Mouse (Mus musculus) embryonic facial prominence, embryonic 12.5 days (tissue): Measurements from ENCODE around the gene Edar. TPM values are rescaled to one million over a fixed set of nuclear protein-coding genes. Genes with fewer than 3 reads are reported as not detected.

Experiments
- ATAC-seq: fragments of 200-750 bp; cut with Nextera tagmentation; 2 replicates; pipeline ENCODE4 v1.8.0; 2017; ENCODE audit not compliant: insufficient number of reproducible peaks, insufficient read depth, low FRiP score, low TSS enrichment
- H3K27ac ChIP-seq: fragments of 300-500 bp; sonication (generic); 2 replicates; pipeline ENCODE4 v1.5.1; 2016; ENCODE audit warnings: mild to moderate bottlenecking
- H3K27me3 ChIP-seq: fragments of 300-500 bp; sonication (generic); 2 replicates; pipeline ENCODE4 v1.6.1; 2016; ENCODE audit warnings: mild to moderate bottlenecking, moderate library complexity
- H3K36me3 ChIP-seq: fragments of 300-500 bp; sonication (generic); 2 replicates; pipeline ENCODE4 v1.6.1; 2016; ENCODE audit warnings: mild to moderate bottlenecking
- H3K4me1 ChIP-seq: fragments of 300-500 bp; sonication (generic); 2 replicates; pipeline ENCODE4 v1.6.1; 2016
- H3K4me2 ChIP-seq: fragments of 300-500 bp; sonication (generic); replicated peaks from 2 replicates; pipeline ENCODE4 v1.6.1; 2016; ENCODE audit warnings: mild to moderate bottlenecking, moderate library complexity
- H3K4me3 ChIP-seq: fragments of 300-500 bp; sonication (generic); 2 replicates; pipeline ENCODE4 v1.5.1; 2016; ENCODE audit warnings: mild to moderate bottlenecking
- H3K9ac ChIP-seq: fragments of 300-500 bp; sonication (generic); 2 replicates; pipeline ENCODE4 v1.6.1; 2016; ENCODE audit warnings: mild to moderate bottlenecking, moderate library complexity
- H3K9me3 ChIP-seq: fragments of 300-500 bp; sonication (generic); 2 replicates; pipeline ENCODE4 v1.6.1; 2016; ENCODE audit warnings: mild to moderate bottlenecking, moderate library complexity
- WGBS: fragments of 180-500 bp; shearing (Covaris S2); methylation state at CpG from one replicate; pipeline ENCODE4 v1.1.7; 2016; 5-methylcytosine and 5-hydroxymethylcytosine counted together
- polyA plus RNA-seq: library from polyadenylated mRNA; unstranded; fragments of >200 nt; fragmentation: Nextera tagmentation; extraction: Ambion mirVana; gene quantifications from 2 replicates; pipeline ENCODE4 v1.2.1, GENCODE M21; 2016

Gene Edar
- polyA plus RNA-seq, 1 experiment from 2014 or later, result 1.4 TPM

GRCm38 (mm10) chr10:58595821-58596220, 79.6 kb downstream of the Edar start:
- no peaks in the 10 kb centered on the region for H3K27me3 ChIP-seq
- no peak overlapping the region for H3K27ac ChIP-seq
- H3K9me3 ChIP-seq, result no peaks in the 10 kb centered on the region
- no peak for ATAC-seq
- no peak overlapping the region for H3K9ac ChIP-seq
- 61% methylated on average over 5 of the region's 5 CpGs for WGBS
- H3K36me3 ChIP-seq, result no peaks in the 10 kb centered on the region
- no peaks in the 10 kb centered on the region for H3K4me1 ChIP-seq
- H3K4me2 ChIP-seq, result no peak overlapping the region
- no peak overlapping the region for H3K4me3 ChIP-seq

GRCm38 (mm10) chr10:58595197-58595596, 80.3 kb downstream of the Edar start:
- H3K4me2 ChIP-seq, result no peak overlapping the region
- H3K9me3 ChIP-seq, result no peaks in the 10 kb centered on the region
- no peak overlapping the region for H3K4me3 ChIP-seq
- no peaks in the 10 kb centered on the region for H3K27me3 ChIP-seq
- no peaks in the 10 kb centered on the region for H3K4me1 ChIP-seq
- H3K36me3 ChIP-seq, result no peaks in the 10 kb centered on the region
- no peak overlapping the region for H3K9ac ChIP-seq
- H3K27ac ChIP-seq, result no peak overlapping the region
- ATAC-seq, result no peak
- WGBS, result 83% methylated on average over 3 of the region's 3 CpGs

- H3K27ac ChIP-seq, result no peak overlapping the region
- H3K4me3 ChIP-seq, result no peak overlapping the region
- WGBS, result 84% methylated on average over 3 of the region's 3 CpGs
These were observed 81.0 kb downstream of the Edar start for GRCm38 (mm10) chr10:58594486-58594885.

GRCm38 (mm10) chr10:58585427-58586223, 89.8 kb downstream of the Edar start:
- no peak overlapping the region for H3K27ac ChIP-seq
- no peak overlapping the region for H3K4me3 ChIP-seq
- no peaks in the 10 kb centered on the region for H3K36me3 ChIP-seq
- WGBS, result 64% methylated on average over 5 of the region's 5 CpGs
- H3K9me3 ChIP-seq, result no peaks in the 10 kb centered on the region
- H3K4me2 ChIP-seq, result no peak overlapping the region
- H3K9ac ChIP-seq, result no peak overlapping the region
- H3K27me3 ChIP-seq, result no peaks in the 10 kb centered on the region
- no peaks in the 10 kb centered on the region for H3K4me1 ChIP-seq
- ATAC-seq, result no peak

More at GRCm38 (mm10) chr10:58594486-58594885, 81.0 kb downstream of the Edar start:
- ATAC-seq, result no peak
- H3K36me3 ChIP-seq, result no peaks in the 10 kb centered on the region
- no peaks in the 10 kb centered on the region for H3K4me1 ChIP-seq
- H3K4me2 ChIP-seq, result no peak overlapping the region
- no peak overlapping the region for H3K9ac ChIP-seq
- H3K27me3 ChIP-seq, result no peaks in the 10 kb centered on the region
- H3K9me3 ChIP-seq, result no peaks in the 10 kb centered on the region

GRCm38 (mm10) chr10:58560521-58560920, 114.9 kb downstream of the Edar start:
- ATAC-seq, result no peak
- Histone ChIP-seq H3K9ac (no peak overlapping the region), H3K27me3 (no peaks in the 10 kb centered on the region), H3K4me3 (no peak overlapping the region), H3K4me2 (no peak overlapping the region), H3K9me3 (no peaks in the 10 kb centered on the region), H3K4me1 (no peaks in the 10 kb centered on the region), H3K36me3 (no peaks in the 10 kb centered on the region), H3K27ac (no peak overlapping the region)
- 91% methylated on average over 6 of the region's 6 CpGs for WGBS

GRCm38 (mm10) chr10:58559901-58560300, 115.6 kb downstream of the Edar start:
- H3K27me3 ChIP-seq, result no peaks in the 10 kb centered on the region
- no peak overlapping the region for H3K27ac ChIP-seq
- ATAC-seq, result no peak
- H3K9me3 ChIP-seq, result no peaks in the 10 kb centered on the region
- H3K4me3 ChIP-seq, result no peak overlapping the region
- H3K9ac ChIP-seq, result no peak overlapping the region
- H3K4me2 ChIP-seq, result no peak overlapping the region
- no peaks in the 10 kb centered on the region for H3K4me1 ChIP-seq
- WGBS, result 21% methylated on average over 3 of the region's 3 CpGs
- H3K36me3 ChIP-seq, result no peaks in the 10 kb centered on the region

GRCm38 (mm10) chr10:58559098-58559497, 116.4 kb downstream of the Edar start:
- no peak for ATAC-seq
- WGBS, result 26% methylated on average over 7 of the region's 7 CpGs
- Histone ChIP-seq H3K4me3 (no peak overlapping the region), H3K36me3 (no peaks in the 10 kb centered on the region), H3K9me3 (no peaks in the 10 kb centered on the region), H3K27ac (no peak overlapping the region), H3K4me2 (no peak overlapping the region), H3K9ac (no peak overlapping the region), H3K27me3 (no peaks in the 10 kb centered on the region), H3K4me1 (no peaks in the 10 kb centered on the region)

GRCm38 (mm10) chr10:58554693-58555387, 120.6 kb downstream of the Edar start:
- H3K4me1 ChIP-seq, result no peaks in the 10 kb centered on the region
- H3K27ac ChIP-seq, result no peak overlapping the region
- no peaks in the 10 kb centered on the region for H3K9me3 ChIP-seq
- no peaks in the 10 kb centered on the region for H3K27me3 ChIP-seq
- no peaks in the 10 kb centered on the region for H3K36me3 ChIP-seq
- ATAC-seq, result no peak
- H3K9ac ChIP-seq, result no peak overlapping the region
- 86% methylated on average over 8 of the region's 8 CpGs for WGBS
- no peak overlapping the region for H3K4me2 ChIP-seq
- H3K4me3 ChIP-seq, result no peak overlapping the region

Other genes starting within 250 kb of the Edar start
- gene Ranbp2, start 228.7 kb downstream of the Edar start, polyA plus RNA-seq, result 26.8 and 28.6 TPM in 2 replicates
- gene Ccdc138, start 177.7 kb downstream of the Edar start, polyA plus RNA-seq, result 14.1 and 15.3 TPM in 2 replicates
- not detected in 2 replicates for gene Gm17542, start 42.6 kb upstream of the Edar start, polyA plus RNA-seq
- gene Sh3rf3, start 137.7 kb upstream of the Edar start, polyA plus RNA-seq, result 1.6 and 1.7 TPM in 2 replicates